Mouse (Mus musculus) midbrain, embryonic 12.5 days (tissue): ENCODE data around the gene Zfp444. TPM values are rescaled to one million over a fixed set of nuclear protein-coding genes. Genes with fewer than 3 reads are reported as not detected.
A peak's percentile ranks its signal among the peaks of the same experiment; 100 is the strongest.

ENCODE experiments used
- ATAC-seq: fragments of 200-750 bp; cut with Nextera tagmentation; 2 replicates; pipeline ENCODE4 v1.8.0; 2017; ENCODE audit warnings: low read depth, moderate TSS enrichment, moderate library complexity; ENCODE audit not compliant: low FRiP score
- H3K27ac ChIP-seq: fragments of 300-500 bp; sonication (generic); replicated peaks from 2 replicates; pipeline ENCODE4 v1.5.1; 2016; ENCODE audit warnings: mild to moderate bottlenecking
- H3K27me3 ChIP-seq: fragments of 300-500 bp; sonication (generic); 2 replicates; pipeline ENCODE4 v1.6.1; 2016; ENCODE audit warnings: mild to moderate bottlenecking
- H3K36me3 ChIP-seq: fragments of 300-500 bp; sonication (generic); 2 replicates; pipeline ENCODE4 v1.6.1; 2016
- H3K4me1 ChIP-seq: fragments of 300-500 bp; sonication (generic); 2 replicates; pipeline ENCODE4 v1.6.1; 2016
- H3K4me2 ChIP-seq: fragments of 300-500 bp; sonication (generic); replicated peaks from 2 replicates; pipeline ENCODE4 v1.6.1; 2016; ENCODE audit warnings: mild to moderate bottlenecking, moderate library complexity
- H3K4me3 ChIP-seq: fragments of 300-500 bp; sonication (generic); 2 replicates; pipeline ENCODE4 v1.5.1; 2016; ENCODE audit warnings: mild to moderate bottlenecking
- H3K9ac ChIP-seq: fragments of 300-500 bp; sonication (generic); replicated peaks from 2 replicates; pipeline ENCODE4 v1.6.1; 2016; ENCODE audit warnings: mild to moderate bottlenecking, moderate library complexity
- H3K9me3 ChIP-seq: fragments of 300-500 bp; sonication (generic); 2 replicates; pipeline ENCODE4 v1.6.1; 2016; ENCODE audit warnings: mild to moderate bottlenecking
- WGBS: fragments of 180-500 bp; shearing (Covaris S2); methylation state at CpG from one replicate; pipeline ENCODE4 v1.1.7; 2016; 5-methylcytosine and 5-hydroxymethylcytosine counted together
- polyA plus RNA-seq: library from polyadenylated mRNA; unstranded; fragments of >200 nt; fragmentation: Nextera tagmentation; extraction: Ambion mirVana; gene quantifications from 2 replicates; pipeline ENCODE4 v1.2.1, GENCODE M21; 2016

Zfp444 gene
- polyA plus RNA-seq, 1 experiment from 2014 or later: 88.4 TPM

- Histone ChIP-seq H3K4me2 (no peak overlapping the region), H3K4me3 (no peak overlapping the region), H3K27me3 (no peaks in the 10 kb centered on the region), H3K4me1 (peaks cover 22% of the 10 kb centered on the region), H3K27ac (no peak overlapping the region), H3K9me3 (no peaks in the 10 kb centered on the region), H3K36me3 (no peaks in the 10 kb centered on the region), H3K9ac (no peak overlapping the region)
- no peak for ATAC-seq
- WGBS: 90% methylated on average over 1 of the region's 1 CpGs
Observed at GRCm38 (mm10) chr7:6151266-6151665, 20.8 kb upstream of the Zfp444 start.

- Histone ChIP-seq H3K4me2 (no peak overlapping the region), H3K36me3 (no peaks in the 10 kb centered on the region), H3K4me1 (peaks cover 27% of the 10 kb centered on the region), H3K4me3 (no peak overlapping the region), H3K27me3 (no peaks in the 10 kb centered on the region), H3K9me3 (no peaks in the 10 kb centered on the region), H3K9ac (no peak overlapping the region), H3K27ac (no peak overlapping the region)
- 79% methylated on average over 3 of the region's 3 CpGs for WGBS
- ATAC-seq: no peak
Observed at GRCm38 (mm10) chr7:6152036-6152435, 20.0 kb upstream of the Zfp444 start.

- WGBS: 89% methylated on average over 3 of the region's 3 CpGs
- no peak overlapping the region for H3K4me2 ChIP-seq
- no peaks in the 10 kb centered on the region for H3K9me3 ChIP-seq
- H3K4me1 ChIP-seq: peaks cover 27% of the 10 kb centered on the region
- no peaks in the 10 kb centered on the region for H3K36me3 ChIP-seq
- no peak overlapping the region for H3K9ac ChIP-seq
- no peak for ATAC-seq
- H3K4me3 ChIP-seq: no peak overlapping the region
- H3K27me3 ChIP-seq: no peaks in the 10 kb centered on the region
- no peak overlapping the region for H3K27ac ChIP-seq
Observed at GRCm38 (mm10) chr7:6153131-6153530, 18.9 kb upstream of the Zfp444 start.

- Histone ChIP-seq H3K27ac (no peak overlapping the region), H3K4me2 (peak overlapping the region; percentile 93), H3K4me3 (peak overlapping the region; percentile 78), H3K27me3 (no peaks in the 10 kb centered on the region), H3K36me3 (no peaks in the 10 kb centered on the region), H3K9ac (peak overlapping the region; percentile 91; the same call in 1 of the 2 replicates), H3K4me1 (peaks cover 20% of the 10 kb centered on the region), H3K9me3 (no peaks in the 10 kb centered on the region)
- 93% methylated on average over 5 of the region's 5 CpGs for WGBS
- no peak for ATAC-seq
Observed at GRCm38 (mm10) chr7:6154164-6154563, 17.9 kb upstream of the Zfp444 start.

GRCm38 (mm10) chr7:6155031-6155872, 16.8 kb upstream of the Zfp444 start:
- peak overlapping the region; percentile 91 for H3K9ac ChIP-seq
- H3K4me3 ChIP-seq: peak overlapping the region; percentile 78
- under 1% methylated on average over 55 of the region's 85 CpGs for WGBS
- no peaks in the 10 kb centered on the region for H3K9me3 ChIP-seq
- peak overlapping the region; percentile 93 for H3K4me2 ChIP-seq
- peaks cover 18% of the 10 kb centered on the region for H3K4me1 ChIP-seq
- peak overlapping the region; percentile 92 for H3K27ac ChIP-seq
- H3K27me3 ChIP-seq: no peaks in the 10 kb centered on the region
- H3K36me3 ChIP-seq: no peaks in the 10 kb centered on the region
- peak; percentile 71 for ATAC-seq

GRCm38 (mm10) chr7:6155901-6156411, 16.1 kb upstream of the Zfp444 start, which contains the start of gene Zfp787:
Gene Zfp787 (minus strand): TSS chr7:6155997.
- Histone ChIP-seq H3K9me3 (no peaks in the 10 kb centered on the region), H3K4me2 (peak within 1 kb of the TSS; percentile 93), H3K9ac (peak within 1 kb of the TSS; percentile 91), H3K4me1 (peaks cover 18% of the 10 kb centered on the region), H3K27ac (peak within 1 kb of the TSS; percentile 92), H3K4me3 (peak within 1 kb of the TSS; percentile 78), H3K36me3 (no peaks in the 10 kb centered on the region), H3K27me3 (no peaks in the 10 kb centered on the region)
- under 1% methylated on average over 53 of the region's 54 CpGs for WGBS
- peak; percentile 97 for ATAC-seq

GRCm38 (mm10) chr7:6156901-6157472, 15.0 kb upstream of the Zfp444 start:
- Histone ChIP-seq H3K9me3 (no peaks in the 10 kb centered on the region), H3K4me3 (peak overlapping the region; percentile 78), H3K27ac (no peak overlapping the region), H3K4me1 (peaks cover 18% of the 10 kb centered on the region), H3K4me2 (peak overlapping the region; percentile 93), H3K9ac (peak overlapping the region; percentile 49; the same call in 1 of the 2 replicates), H3K27me3 (no peaks in the 10 kb centered on the region), H3K36me3 (no peaks in the 10 kb centered on the region)
- no peak for ATAC-seq
- WGBS: 77% methylated on average over 9 of the region's 9 CpGs

- Histone ChIP-seq H3K9me3 (no peaks in the 10 kb centered on the region), H3K27me3 (no peaks in the 10 kb centered on the region), H3K4me1 (peaks cover 18% of the 10 kb centered on the region), H3K4me2 (no peak overlapping the region), H3K36me3 (no peaks in the 10 kb centered on the region), H3K9ac (no peak overlapping the region), H3K27ac (no peak overlapping the region), H3K4me3 (no peak overlapping the region)
- 81% methylated on average over 1 of the region's 1 CpGs for WGBS
- no peak for ATAC-seq
Observed at GRCm38 (mm10) chr7:6157479-6157878, 14.5 kb upstream of the Zfp444 start.

- WGBS: 85% methylated on average over 3 of the region's 3 CpGs
- Histone ChIP-seq H3K36me3 (no peaks in the 10 kb centered on the region), H3K4me1 (peaks cover 10% of the 10 kb centered on the region), H3K9me3 (no peaks in the 10 kb centered on the region), H3K4me3 (no peak overlapping the region), H3K27me3 (no peaks in the 10 kb centered on the region), H3K4me2 (no peak overlapping the region), H3K27ac (no peak overlapping the region), H3K9ac (no peak overlapping the region)
- no peak for ATAC-seq
Observed at GRCm38 (mm10) chr7:6159604-6160003, 12.4 kb upstream of the Zfp444 start.

- 57% methylated on average over 3 of the region's 3 CpGs for WGBS
- ATAC-seq: no peak
- peaks cover 4% of the 10 kb centered on the region; the same call in 1 of the 2 replicates for H3K4me1 ChIP-seq
- H3K9me3 ChIP-seq: no peaks in the 10 kb centered on the region
- H3K4me3 ChIP-seq: no peak overlapping the region
- H3K27me3 ChIP-seq: no peaks in the 10 kb centered on the region
- H3K36me3 ChIP-seq: no peaks in the 10 kb centered on the region
- H3K27ac ChIP-seq: no peak overlapping the region
- H3K4me2 ChIP-seq: no peak overlapping the region
- H3K9ac ChIP-seq: no peak overlapping the region
Observed at GRCm38 (mm10) chr7:6161541-6161940, 10.5 kb upstream of the Zfp444 start.

- H3K9me3 ChIP-seq: no peaks in the 10 kb centered on the region
- H3K27me3 ChIP-seq: no peaks in the 10 kb centered on the region
- no peak for ATAC-seq
- 81% methylated on average over 4 of the region's 4 CpGs for WGBS
- no peaks in the 10 kb centered on the region for H3K36me3 ChIP-seq
- no peak overlapping the region for H3K9ac ChIP-seq
- no peaks in the 10 kb centered on the region for H3K4me1 ChIP-seq
- no peak overlapping the region for H3K27ac ChIP-seq
- H3K4me2 ChIP-seq: no peak overlapping the region
- no peak overlapping the region for H3K4me3 ChIP-seq
Observed at GRCm38 (mm10) chr7:6162172-6162571, 9.9 kb upstream of the Zfp444 start.

- H3K36me3 ChIP-seq: no peaks in the 10 kb centered on the region
- no peaks in the 10 kb centered on the region for H3K27me3 ChIP-seq
- H3K4me1 ChIP-seq: no peaks in the 10 kb centered on the region
- H3K4me2 ChIP-seq: no peak overlapping the region
- no peaks in the 10 kb centered on the region for H3K9me3 ChIP-seq
- no peak overlapping the region for H3K4me3 ChIP-seq
- H3K9ac ChIP-seq: no peak overlapping the region
- H3K27ac ChIP-seq: no peak overlapping the region
- 75% methylated on average over 5 of the region's 5 CpGs for WGBS
- no peak for ATAC-seq
Observed at GRCm38 (mm10) chr7:6164671-6165070, 7.4 kb upstream of the Zfp444 start.
